Mouse (Mus musculus): ENCODE data around the gene Nudt15. TPM values are rescaled to one million over a fixed set of nuclear protein-coding genes. Genes with fewer than 3 reads are reported as not detected.

Gene Nudt15
- polyA plus RNA-seq, 1 experiment from 2014 or later: 8.2 TPM

DNA sequence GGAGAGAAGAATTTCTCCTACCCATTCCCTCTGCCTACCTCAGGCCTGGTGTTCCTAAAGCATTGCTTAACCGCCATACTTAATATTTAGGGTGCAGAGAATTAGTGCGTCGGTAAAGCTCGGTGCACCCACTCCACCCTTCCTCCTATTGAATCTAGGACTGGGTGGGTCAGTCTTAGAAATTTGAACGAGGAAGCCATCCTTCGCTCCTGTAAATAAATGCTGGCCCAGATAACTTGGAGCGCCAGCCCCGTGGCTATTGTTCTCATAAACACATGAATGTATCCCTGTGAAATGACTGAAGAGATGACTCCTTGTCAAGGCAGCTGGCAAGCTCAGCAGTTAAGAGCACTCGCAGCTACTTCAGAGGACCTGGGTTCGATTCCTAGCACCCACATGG lies 71.0 kb downstream of the Nudt15 start:
- Histone ChIP-seq H3K4me2 (no peak overlapping the region), H3K27ac (no peak overlapping the region), H3K9me3 (no peaks in the 10 kb centered on the region), H3K27me3 (replicated peaks) (no peaks in the 10 kb centered on the region), H3K9ac (no peak overlapping the region), H3K4me1 (peaks cover 11% of the 10 kb centered on the region; the same call in 1 of the 2 replicates), H3K4me3 (no peak overlapping the region), H3K36me3 (replicated peaks) (no peaks in the 10 kb centered on the region)
- 95% methylated on average over 10 of the region's 10 CpGs for WGBS
- ATAC-seq (replicated peaks): no peak

GRCm38 (mm10) chr14:73476361-73476934 lies 71.6 kb downstream of the Nudt15 start:
- WGBS: 69% methylated on average over 8 of the region's 8 CpGs

GRCm38 (mm10) chr14:73475506-73475905 lies 72.5 kb downstream of the Nudt15 start:
- Histone ChIP-seq H3K4me2 (no peak overlapping the region), H3K9me3 (no peaks in the 10 kb centered on the region), H3K27me3 (replicated peaks) (no peaks in the 10 kb centered on the region), H3K36me3 (replicated peaks) (no peaks in the 10 kb centered on the region), H3K4me1 (peaks cover 11% of the 10 kb centered on the region; the same call in 1 of the 2 replicates), H3K4me3 (no peak overlapping the region), H3K9ac (no peak overlapping the region), H3K27ac (no peak overlapping the region)
- 62% methylated on average over 7 of the region's 7 CpGs for WGBS
- no peak for ATAC-seq (replicated peaks)

More at GRCm38 (mm10) chr14:73476361-73476934, 71.6 kb downstream of the Nudt15 start:
- Histone ChIP-seq H3K4me1 (peaks cover 11% of the 10 kb centered on the region; the same call in 1 of the 2 replicates), H3K4me3 (no peak overlapping the region), H3K27ac (no peak overlapping the region), H3K9me3 (no peaks in the 10 kb centered on the region), H3K9ac (no peak overlapping the region), H3K36me3 (replicated peaks) (no peaks in the 10 kb centered on the region), H3K4me2 (no peak overlapping the region), H3K27me3 (replicated peaks) (no peaks in the 10 kb centered on the region)
- 0 out of 2 replicates have a peak, but pooled peaks have one; percentile 46 for ATAC-seq (replicated peaks)

- no peak; the same call in 1 of the 2 replicates for ATAC-seq (replicated peaks)
- Histone ChIP-seq H3K4me3 (no peak overlapping the region), H3K4me1 (peaks cover 11% of the 10 kb centered on the region; the same call in 1 of the 2 replicates), H3K4me2 (no peak overlapping the region), H3K36me3 (replicated peaks) (no peaks in the 10 kb centered on the region), H3K9me3 (no peaks in the 10 kb centered on the region), H3K9ac (no peak overlapping the region), H3K27ac (peak overlapping the region; percentile 38; the same call in 1 of the 2 replicates), H3K27me3 (replicated peaks) (no peaks in the 10 kb centered on the region)
- WGBS: 24% methylated on average over 7 of the region's 7 CpGs
Observed at GRCm38 (mm10) chr14:73474636-73475093, 73.4 kb downstream of the Nudt15 start.

DNA sequence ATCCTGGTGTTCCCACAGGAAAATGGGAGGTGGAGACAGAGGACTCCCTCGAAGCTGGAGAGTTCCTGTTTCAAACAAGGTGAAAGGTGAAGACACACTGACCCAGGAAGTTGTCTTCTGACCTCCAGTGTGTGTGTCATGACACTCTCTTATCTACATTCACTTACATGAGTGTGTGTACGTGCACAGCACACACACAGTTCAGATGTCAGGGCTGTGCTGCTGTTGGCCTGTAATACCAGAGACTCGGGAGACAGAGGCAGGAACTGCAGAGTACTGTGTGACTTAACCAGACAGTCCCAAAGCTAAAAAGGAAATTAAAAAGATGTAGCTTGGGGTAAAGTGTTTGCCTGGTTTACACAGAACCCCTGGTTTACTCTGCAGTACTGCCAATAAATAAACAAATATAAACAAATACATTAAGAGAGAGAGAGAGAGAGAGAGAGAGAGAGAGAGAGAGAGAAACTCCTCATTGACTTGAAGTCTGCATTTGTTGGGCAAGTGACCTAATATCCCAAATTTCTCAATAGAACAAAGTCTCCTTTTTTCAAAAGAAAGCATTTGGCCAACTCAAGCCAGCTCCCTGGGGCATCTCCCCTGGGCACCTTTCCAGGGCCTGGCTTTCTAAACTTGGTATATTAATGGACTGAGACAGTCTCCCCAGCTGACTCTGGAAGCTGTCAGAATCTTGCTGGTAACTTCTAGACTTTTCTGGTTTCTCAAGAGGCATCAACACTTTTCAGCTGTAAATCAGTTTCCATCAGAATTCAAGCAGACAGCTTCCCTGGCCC lies 74.2 kb downstream of the Nudt15 start:
- no peaks in the 10 kb centered on the region for H3K27me3 ChIP-seq (replicated peaks)
- H3K9me3 ChIP-seq: no peaks in the 10 kb centered on the region
- no peak overlapping the region for H3K4me3 ChIP-seq
- H3K4me1 ChIP-seq: peaks cover 11% of the 10 kb centered on the region; the same call in 1 of the 2 replicates
- ATAC-seq (replicated peaks): no peak
- no peaks in the 10 kb centered on the region for H3K36me3 ChIP-seq (replicated peaks)
- no peak overlapping the region for H3K4me2 ChIP-seq
- H3K9ac ChIP-seq: no peak overlapping the region
- H3K27ac ChIP-seq: peak overlapping the region; percentile 38; the same call in 1 of the 2 replicates
- WGBS: 61% methylated on average over 3 of the region's 3 CpGs

GRCm38 (mm10) chr14:73472205-73472604 lies 75.8 kb downstream of the Nudt15 start:
- ATAC-seq (replicated peaks): no peak; the same call in 1 of the 2 replicates
- H3K9me3 ChIP-seq: no peaks in the 10 kb centered on the region
- H3K27ac ChIP-seq: no peak overlapping the region
- H3K27me3 ChIP-seq (replicated peaks): no peaks in the 10 kb centered on the region
- H3K4me1 ChIP-seq: peaks cover 11% of the 10 kb centered on the region; the same call in 1 of the 2 replicates
- H3K4me3 ChIP-seq: no peak overlapping the region
- H3K36me3 ChIP-seq (replicated peaks): no peaks in the 10 kb centered on the region
- H3K4me2 ChIP-seq: no peak overlapping the region; the same call in 1 of the 2 replicates
- H3K9ac ChIP-seq: no peak overlapping the region
- WGBS: 45% methylated on average over 7 of the region's 7 CpGs

GRCm38 (mm10) chr14:73470593-73470992 lies 77.4 kb downstream of the Nudt15 start:
- Histone ChIP-seq H3K4me1 (peaks cover 11% of the 10 kb centered on the region; the same call in 1 of the 2 replicates), H3K4me3 (no peak overlapping the region), H3K27me3 (replicated peaks) (no peaks in the 10 kb centered on the region), H3K4me2 (no peak overlapping the region), H3K36me3 (replicated peaks) (no peaks in the 10 kb centered on the region), H3K27ac (no peak overlapping the region), H3K9ac (no peak overlapping the region), H3K9me3 (no peaks in the 10 kb centered on the region)
- WGBS: 78% methylated on average over 8 of the region's 8 CpGs
- ATAC-seq (replicated peaks): no peak

- H3K27me3 ChIP-seq (replicated peaks): no peaks in the 10 kb centered on the region
- no peaks in the 10 kb centered on the region for H3K36me3 ChIP-seq (replicated peaks)
- 56% methylated on average over 7 of the region's 7 CpGs for WGBS
- ATAC-seq (replicated peaks): no peak
- H3K4me2 ChIP-seq: no peak overlapping the region
- H3K4me3 ChIP-seq: no peak overlapping the region
- no peak overlapping the region for H3K27ac ChIP-seq
- H3K9ac ChIP-seq: no peak overlapping the region
- H3K4me1 ChIP-seq: peaks cover 11% of the 10 kb centered on the region; the same call in 1 of the 2 replicates
- no peaks in the 10 kb centered on the region for H3K9me3 ChIP-seq
Observed at GRCm38 (mm10) chr14:73469506-73469905, 78.5 kb downstream of the Nudt15 start.

Other genes starting within 250 kb of the Nudt15 start
- 28.0 and 30.2 TPM in 2 replicates for gene Rb1, start 222.4 kb downstream of the Nudt15 start, polyA plus RNA-seq (2015; fragmentation: Nextera tagmentation; extraction: Ambion mirVana)
- 590 and 626 TPM in 2 replicates for gene Itm2b, start 163.0 kb downstream of the Nudt15 start, polyA plus RNA-seq (2015; fragmentation: Nextera tagmentation; extraction: Ambion mirVana)
- 82.8 and 91.5 TPM in 2 replicates for gene Med4, start 38.2 kb downstream of the Nudt15 start, polyA plus RNA-seq (2015; fragmentation: Nextera tagmentation; extraction: Ambion mirVana)
- gene Sucla2, start 22.9 kb downstream of the Nudt15 start, polyA plus RNA-seq (2015; fragmentation: Nextera tagmentation; extraction: Ambion mirVana): 109 and 111 TPM in 2 replicates
- gene Gm21750, start 113.0 kb upstream of the Nudt15 start, polyA plus RNA-seq (2015; fragmentation: Nextera tagmentation; extraction: Ambion mirVana): not detected in 2 replicates

Data from midbrain, embryonic 15.5 days (tissue).